Mouse (Mus musculus) spleen, adult 12 weeks (tissue): Measurements from ENCODE around the gene Esam.

Experiments used
- DNase-seq: peaks from one replicate; pipeline ENCODE4 v3.0.0; 2022; ENCODE audit warnings: low spot score

The Esam gene

DNA sequence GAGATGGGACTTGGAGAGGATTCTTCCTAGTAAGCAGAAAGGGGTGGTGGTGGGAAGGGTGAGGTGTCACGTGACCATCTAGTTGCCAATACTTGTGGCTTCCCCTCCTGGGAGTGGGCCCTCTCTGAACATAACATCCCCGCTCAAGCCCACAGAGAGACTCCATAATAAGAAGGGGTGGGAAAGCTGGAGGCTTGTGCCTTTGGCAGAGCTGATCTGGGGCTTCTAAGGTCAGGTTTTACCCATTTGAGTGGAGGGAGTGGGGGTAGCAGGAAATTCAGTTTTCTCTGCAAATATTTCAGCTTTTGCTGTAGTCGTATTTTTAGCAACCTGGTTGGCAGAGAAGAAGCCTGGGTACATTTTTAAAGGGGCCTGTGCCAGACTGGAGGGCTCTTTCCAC, 28.5 kb downstream of the Esam start:
- no peak for DNase-seq

DNA sequence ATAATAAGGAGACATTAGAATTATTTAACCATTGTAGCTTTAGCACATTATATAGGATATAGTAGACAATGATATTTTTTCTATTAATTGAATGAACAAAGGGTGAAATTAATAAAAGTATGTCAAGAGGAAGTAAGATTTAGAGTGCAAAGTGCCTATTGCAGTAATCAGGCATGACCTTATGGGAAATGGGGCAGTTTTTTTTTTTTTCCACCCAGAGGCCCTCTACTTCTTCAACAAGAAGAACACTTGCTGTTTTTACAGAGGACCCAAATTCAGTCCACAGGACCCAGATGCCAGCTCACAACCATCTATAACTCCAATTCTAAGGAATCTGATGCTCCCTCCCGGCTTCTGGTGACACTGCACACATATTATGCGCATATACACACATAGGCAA, 32.7 kb downstream of the Esam start:
- no peak for DNase-seq

DNA sequence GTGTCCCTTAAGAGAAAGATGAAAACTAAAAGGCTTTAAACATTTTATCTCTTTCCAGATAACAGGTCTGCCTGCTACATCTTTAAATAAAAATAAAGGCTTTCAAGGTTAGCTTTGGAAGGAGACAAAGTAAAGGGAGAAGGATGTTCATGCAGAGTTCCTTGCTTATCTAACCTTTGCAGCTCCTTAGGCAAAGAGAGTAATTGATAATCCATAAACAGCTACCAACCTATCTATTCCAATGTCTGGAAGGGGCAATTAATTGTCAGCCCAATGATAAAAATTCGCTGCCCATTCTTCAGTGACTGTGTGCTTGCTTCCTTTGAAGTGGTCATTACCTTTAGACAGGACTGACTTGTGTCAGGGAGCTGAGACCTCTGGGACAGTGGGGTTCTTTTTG, 35.9 kb downstream of the Esam start:
- DNase-seq = no peak

DNA sequence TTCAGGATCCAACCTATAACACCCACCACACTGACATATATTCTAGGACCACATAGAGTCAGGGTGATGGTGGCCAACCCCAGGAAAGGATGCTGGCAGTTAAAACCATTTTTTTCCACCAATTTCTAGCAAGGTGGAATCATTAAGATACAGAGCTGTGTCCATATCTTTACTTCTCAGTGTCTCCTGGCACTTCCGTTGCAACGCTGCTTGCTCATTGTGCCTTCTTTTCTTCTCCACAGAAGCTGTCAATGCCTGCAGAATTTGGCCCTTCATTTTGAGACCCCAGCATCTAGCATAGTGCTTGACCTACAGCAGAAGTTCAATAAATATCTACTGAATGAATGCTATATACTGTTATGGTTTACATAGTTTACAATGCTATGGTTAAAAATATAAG, 39.1 kb downstream of the Esam start:
- no peak for DNase-seq

DNA sequence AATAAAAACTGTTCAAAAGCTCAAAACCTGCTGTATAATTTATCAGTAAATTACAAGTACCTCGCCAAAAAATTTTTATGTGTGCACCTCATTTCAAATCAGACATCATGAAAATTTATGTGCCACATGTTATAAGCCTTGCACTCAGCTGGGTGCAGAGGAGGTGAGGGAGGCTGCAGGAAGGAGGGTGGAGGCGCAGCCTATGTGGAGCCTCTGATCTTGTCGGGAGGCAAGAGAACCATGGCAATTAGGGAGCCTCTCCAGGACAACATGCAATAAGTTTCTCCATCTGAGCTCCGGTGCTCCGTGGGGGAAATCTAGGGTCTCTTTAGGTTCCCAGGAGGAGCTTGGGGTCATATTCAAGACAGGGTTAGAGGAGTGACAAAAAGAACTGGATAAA, 39.6 kb downstream of the Esam start:
- no peak for DNase-seq

DNA sequence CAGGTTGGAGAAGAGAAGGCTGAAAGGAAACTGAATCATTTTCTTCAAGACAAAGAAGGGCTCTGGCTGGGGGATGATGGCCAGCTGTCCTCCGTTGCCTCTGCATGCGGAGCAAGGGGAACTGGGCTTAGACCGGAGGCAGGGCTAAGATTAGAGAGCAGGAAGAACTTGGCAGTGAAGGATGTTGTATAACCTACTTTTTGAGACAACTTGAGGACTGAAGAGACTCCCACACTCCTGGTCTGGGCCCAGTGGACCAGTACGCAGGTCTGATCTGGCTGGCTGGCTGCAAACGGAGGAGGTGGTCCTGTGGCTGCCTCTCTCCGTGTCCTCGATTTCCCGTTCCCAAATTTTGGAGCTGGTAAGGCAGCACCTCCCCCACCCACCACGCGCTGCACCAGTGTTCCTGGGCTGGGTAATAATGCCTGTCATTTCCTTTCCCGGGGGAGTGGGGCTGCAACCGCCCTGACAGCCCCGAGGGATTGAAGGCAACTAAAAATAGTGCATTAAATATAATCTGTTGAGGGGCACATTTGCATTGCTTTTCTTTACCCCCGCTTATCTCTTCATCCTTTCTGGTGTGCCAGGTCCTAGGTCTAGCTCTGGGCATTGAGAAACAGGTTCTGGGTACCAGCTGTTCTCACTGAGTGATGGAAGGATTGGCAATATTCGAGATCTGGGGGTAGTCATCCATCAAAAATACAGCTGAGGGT, 40.2 kb downstream of the Esam start:
- no peak for DNase-seq

DNA sequence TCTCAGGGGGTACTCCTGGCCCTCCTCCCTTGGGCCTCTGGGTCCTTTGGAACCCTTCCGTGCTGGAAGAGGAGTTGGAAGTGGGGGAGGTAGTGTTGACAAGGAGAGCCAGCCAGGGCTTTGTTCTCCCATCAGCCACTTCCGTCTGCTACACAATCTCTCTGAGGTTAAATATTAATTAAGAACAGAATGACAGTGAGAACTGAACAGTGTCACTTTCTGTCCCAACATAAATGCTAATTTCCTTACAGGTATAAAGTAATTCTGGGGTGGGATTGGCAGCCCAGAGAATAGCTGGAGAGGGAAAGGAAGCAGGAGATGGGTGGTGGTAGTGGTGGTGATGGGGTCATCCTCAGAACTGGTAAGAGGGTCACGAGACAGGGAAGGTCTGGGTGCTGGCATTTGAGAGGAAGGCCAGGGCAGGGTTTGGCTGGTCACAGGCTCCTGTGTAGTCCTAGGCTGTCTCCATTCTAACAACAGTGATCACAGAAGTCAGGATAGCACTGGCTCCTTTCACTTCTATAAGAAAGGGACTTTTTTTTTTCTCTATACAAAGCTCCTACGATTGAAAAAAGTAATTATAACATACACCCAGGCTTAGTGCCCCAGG, 40.8 kb downstream of the Esam start:
- no peak for DNase-seq

DNA sequence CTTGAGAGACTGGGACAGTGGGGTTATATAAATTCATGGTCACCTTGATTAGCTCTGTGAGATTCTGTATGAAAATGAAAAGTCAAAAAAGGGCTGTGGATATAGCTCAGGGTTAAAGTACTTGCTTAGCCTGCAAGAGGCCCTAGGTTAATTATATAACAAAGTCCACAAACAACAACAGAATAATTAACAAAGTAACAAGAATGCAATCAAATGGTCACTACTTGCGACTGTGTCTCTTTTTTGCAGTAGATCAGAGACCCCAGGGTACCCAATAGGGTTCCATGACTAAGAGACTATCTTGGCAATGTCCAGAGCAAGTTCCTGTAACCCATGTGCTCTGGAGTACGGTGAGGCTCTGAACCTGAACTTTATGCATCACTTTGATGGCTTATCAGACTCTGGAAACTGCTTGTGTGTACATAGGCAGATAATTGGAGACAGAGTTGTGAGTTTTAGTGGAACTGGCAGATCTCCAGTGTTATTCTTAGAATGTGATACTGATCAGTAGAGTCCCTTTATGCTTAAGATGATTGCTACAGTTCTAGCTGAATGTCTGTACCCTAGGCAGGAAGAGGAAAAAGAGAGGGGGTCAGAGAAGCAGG, 41.5 kb downstream of the Esam start:
- DNase-seq = no peak

DNA sequence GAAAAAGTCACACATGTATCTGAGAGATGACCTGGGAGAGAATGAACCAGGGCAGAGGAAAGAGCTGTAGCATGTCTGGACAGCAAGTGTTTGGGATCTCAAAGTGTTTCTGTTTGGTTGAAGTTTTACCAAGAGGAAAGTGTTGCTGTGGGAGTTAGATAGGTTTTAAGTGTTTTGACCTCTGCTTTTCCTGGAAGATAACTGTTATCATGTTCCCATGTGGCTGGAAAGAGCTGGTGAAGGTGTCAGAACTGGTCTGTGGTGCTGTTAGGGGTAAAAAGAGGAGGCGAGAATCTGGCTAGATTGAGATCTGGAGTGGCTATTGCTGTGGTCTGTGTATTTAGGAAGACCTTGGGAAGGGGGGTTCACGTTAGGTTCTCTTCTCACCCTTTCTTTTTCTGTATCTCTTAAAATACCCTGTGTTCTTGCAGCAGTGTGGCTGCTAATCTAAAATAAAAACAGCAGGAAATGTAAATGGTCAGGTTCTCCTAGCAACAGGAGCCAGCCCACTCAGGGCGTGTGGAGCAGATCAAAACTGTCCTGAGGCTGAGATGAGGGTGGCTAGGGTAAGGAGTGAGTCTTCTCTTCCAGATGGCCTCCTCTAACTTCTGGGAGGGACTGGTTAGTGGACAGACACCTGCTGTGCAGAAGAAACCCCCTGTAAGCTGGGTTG, 44.5 kb downstream of the Esam start:
- DNase-seq = no peak

DNA sequence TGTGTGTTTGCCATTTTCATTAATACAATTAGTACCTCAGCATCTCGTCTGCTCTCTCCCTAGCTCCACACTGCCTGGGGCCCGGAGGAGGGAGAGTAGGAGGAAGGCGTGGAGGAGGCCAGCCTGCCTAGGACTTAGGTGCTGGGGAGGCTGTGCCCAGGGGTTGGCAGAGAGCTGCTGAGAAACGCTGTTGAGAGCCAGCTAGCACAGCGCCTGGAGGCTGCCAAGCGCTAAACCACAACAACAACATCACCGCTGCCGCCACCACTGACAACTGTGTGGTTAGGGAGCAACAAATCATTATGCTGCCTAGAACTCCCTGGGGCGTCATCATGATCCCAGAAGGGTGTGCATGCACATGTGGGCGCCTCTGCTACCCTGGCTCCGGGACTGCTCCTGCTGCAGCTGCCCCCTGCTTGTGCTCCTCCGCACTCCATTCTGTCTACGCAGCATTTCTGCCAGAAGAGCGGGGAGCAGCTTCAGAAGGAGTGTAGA, 48.6 kb downstream of the Esam start:
- DNase-seq = no peak

DNA sequence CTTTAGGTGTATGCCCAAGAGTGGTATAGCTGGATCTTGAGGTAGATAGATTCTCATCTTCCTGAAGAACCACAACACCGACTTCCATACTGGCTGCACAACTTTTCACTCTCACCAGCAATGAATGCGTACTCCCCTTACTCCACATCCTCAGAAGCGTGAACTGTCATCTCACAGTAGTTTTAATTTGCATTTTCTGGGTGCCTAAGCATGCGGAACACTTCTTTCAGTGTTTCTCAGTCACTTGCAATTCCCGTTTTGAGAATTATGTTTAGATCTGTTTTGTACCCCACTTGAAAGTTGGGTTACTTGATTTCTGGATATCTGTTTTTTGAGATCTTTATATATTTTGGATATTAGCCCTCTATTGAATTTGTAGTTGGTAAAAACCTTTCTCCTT, 55.7 kb downstream of the Esam start:
- no peak for DNase-seq

DNA sequence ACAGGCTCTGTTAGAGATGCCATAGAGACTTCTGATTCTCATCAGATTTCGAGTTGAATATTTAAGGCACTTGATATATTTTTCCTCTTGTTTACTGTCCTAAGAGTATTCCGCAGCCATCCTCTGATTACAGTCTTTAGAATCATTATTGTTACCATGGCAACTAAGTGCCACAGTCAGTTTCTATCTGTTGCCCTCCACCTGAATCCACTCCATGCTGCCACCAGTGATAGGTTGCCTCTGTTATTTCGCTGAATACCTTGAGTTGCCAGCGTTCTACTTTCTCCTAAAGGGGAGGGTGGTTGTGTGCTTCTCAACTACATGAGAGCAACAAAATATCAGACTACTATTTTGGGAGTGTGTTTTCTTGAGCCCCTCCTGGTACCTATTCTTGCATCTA, 58.8 kb downstream of the Esam start:
- no peak for DNase-seq
